Mouse (Mus musculus) forebrain, embryonic 14.5 days (tissue): ENCODE data around the gene Mef2c. TPM values are rescaled to one million over a fixed set of nuclear protein-coding genes. Genes with fewer than 3 reads are reported as not detected.

ENCODE experiments used
- ATAC-seq: fragments of 200-750 bp; cut with Nextera tagmentation; 2 replicates; pipeline ENCODE4 v1.8.0; 2017; ENCODE audit warnings: mild to moderate bottlenecking, moderate library complexity
- DNase-seq: peaks from one replicate; pipeline ENCODE4 v3.0.0-alpha.2; 2015; ENCODE audit warnings: low spot score
- H3K27ac ChIP-seq: fragments of 300-500 bp; sonication (generic); 2 replicates; pipeline ENCODE4 v1.5.1; 2014; ENCODE audit warnings: low read depth, mild to moderate bottlenecking, control low read depth, low read length, moderate library complexity
- H3K27me3 ChIP-seq: fragments of 300-500 bp; sonication (generic); replicated peaks from 2 replicates; pipeline ENCODE4 v1.6.1; 2014; ENCODE audit warnings: low read length, control low read depth, mixed read lengths; ENCODE audit not compliant: control insufficient read depth, insufficient read depth
- H3K36me3 ChIP-seq: fragments of 300-500 bp; sonication (generic); 2 replicates; pipeline ENCODE4 v1.6.1; 2014; ENCODE audit warnings: low read length, control low read depth; ENCODE audit not compliant: control insufficient read depth, insufficient read depth
- H3K4me1 ChIP-seq: fragments of 300-500 bp; sonication (generic); 2 replicates; pipeline ENCODE4 v1.6.1; 2014; ENCODE audit warnings: antibody characterized with exemption, low read length, control low read depth; ENCODE audit not compliant: control insufficient read depth, insufficient read depth
- H3K4me2 ChIP-seq: fragments of 300-500 bp; sonication (generic); 2 replicates; pipeline ENCODE4 v1.6.1; 2014; ENCODE audit warnings: mild to moderate bottlenecking, control low read depth, low read length
- H3K4me3 ChIP-seq: fragments of 300-500 bp; sonication (generic); 2 replicates; pipeline ENCODE4 v1.5.1; 2014; ENCODE audit warnings: low read depth, low read length, control low read depth
- H3K9ac ChIP-seq: fragments of 300-500 bp; sonication (generic); 2 replicates; pipeline ENCODE4 v1.6.1; 2014; ENCODE audit warnings: mild to moderate bottlenecking, low read length, control low read depth, moderate library complexity
- H3K9me3 ChIP-seq: fragments of 300-500 bp; sonication (generic); replicated peaks from 2 replicates; pipeline ENCODE4 v1.6.1; 2016; ENCODE audit warnings: low read length, control low read depth, mixed read lengths; ENCODE audit not compliant: control insufficient read depth
- whole genome bisulfite sequencing: fragments of 180-500 bp; shearing (Covaris S2); extraction: QIAGEN DNeasy Blood & Tissue Kit; methylation state at CpG from one replicate; pipeline ENCODE4 v1.1.7; 2014; 5-methylcytosine and 5-hydroxymethylcytosine counted together
- polyA plus RNA-seq: library from polyadenylated mRNA; unstranded; fragments of >200 nt; fragmentation: Nextera tagmentation; extraction: Ambion mirVana; gene quantifications from 2 replicates; pipeline ENCODE4 v1.2.1, GENCODE M21; 2014

Gene Mef2c
- polyA plus RNA-seq, 1 experiment from 2014 or later, result 99.4 TPM

DNA sequence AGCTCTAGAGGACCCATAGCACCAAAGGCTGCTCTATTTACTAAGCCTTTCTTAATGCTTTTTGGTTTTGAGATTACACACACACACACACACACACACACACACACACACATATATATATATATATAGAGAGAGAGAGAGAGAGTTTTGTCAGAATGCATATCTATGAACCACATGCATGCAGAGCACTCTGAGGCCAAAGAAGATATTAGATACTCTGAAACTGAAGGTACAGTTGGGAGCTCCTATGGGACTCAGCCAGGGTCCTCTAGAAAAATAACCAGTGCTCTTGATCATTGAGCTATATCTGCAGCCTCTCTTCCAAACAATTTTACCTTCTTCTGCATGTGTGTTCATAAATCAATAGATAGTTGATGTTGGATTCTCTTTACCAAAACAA, 47.4 kb downstream of the Mef2c start:
- Histone ChIP-seq H3K4me2 (no peak overlapping the region), H3K27me3 (no peaks in the 10 kb centered on the region), H3K9me3 (no peaks in the 10 kb centered on the region), H3K4me3 (no peak overlapping the region), H3K27ac (no peak overlapping the region), H3K9ac (no peak overlapping the region), H3K36me3 (no peaks in the 10 kb centered on the region), H3K4me1 (no peaks in the 10 kb centered on the region)
- ATAC-seq, result no peak
- DNase-seq, result no peak

DNA sequence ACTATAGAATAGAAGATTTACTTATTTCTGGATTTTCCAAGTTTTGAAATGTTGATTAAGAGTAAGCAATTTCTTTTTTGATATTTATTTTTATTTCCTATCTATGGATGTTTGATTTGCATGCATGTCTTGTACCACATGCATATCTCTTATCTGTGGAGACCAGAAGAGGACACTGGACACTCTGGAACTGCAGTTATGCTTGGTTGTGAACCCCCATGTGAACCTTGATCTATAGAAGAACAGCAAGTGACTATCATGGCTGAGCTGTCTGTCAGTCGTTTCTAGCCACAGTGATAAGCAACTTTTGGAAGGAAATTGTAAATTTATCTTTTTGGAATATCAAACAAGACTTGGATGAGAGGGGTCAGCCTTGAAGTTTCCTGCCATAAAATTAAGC, 48.2 kb downstream of the Mef2c start:
- Histone ChIP-seq H3K9me3 (no peaks in the 10 kb centered on the region), H3K4me3 (no peak overlapping the region), H3K27me3 (no peaks in the 10 kb centered on the region), H3K27ac (no peak overlapping the region), H3K4me2 (no peak overlapping the region), H3K4me1 (no peaks in the 10 kb centered on the region), H3K36me3 (no peaks in the 10 kb centered on the region), H3K9ac (no peak overlapping the region)
- 81% methylated on average over 1 of the region's 1 CpGs for WGBS
- DNase-seq (no peak), ATAC-seq (no peak)

DNA sequence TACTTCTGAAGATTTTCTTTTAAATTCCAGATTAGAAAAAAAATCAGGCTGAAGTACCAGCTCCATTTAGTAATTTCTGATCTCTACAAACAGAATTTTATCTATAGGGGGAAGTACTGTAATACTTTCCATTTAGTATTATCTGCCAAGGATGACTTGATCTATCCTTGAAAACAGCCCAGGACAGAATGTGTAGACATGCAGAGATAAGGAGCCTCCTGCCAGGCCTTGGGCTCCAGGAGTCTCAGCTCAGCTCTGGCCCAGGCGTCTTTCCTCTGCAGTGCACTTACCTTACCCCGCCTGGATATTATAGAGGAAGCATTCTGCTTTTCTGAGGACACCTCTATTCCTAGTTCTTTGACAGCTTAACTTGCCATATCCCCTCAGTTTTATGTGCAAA, 59.4 kb downstream of the Mef2c start:
- no peak overlapping the region for H3K9ac ChIP-seq
- no peaks in the 10 kb centered on the region for H3K36me3 ChIP-seq
- no peak for DNase-seq
- H3K4me1 ChIP-seq, result peaks cover 10% of the 10 kb centered on the region; the same call in 1 of the 2 replicates
- no peaks in the 10 kb centered on the region for H3K27me3 ChIP-seq
- no peaks in the 10 kb centered on the region for H3K9me3 ChIP-seq
- no peak overlapping the region for H3K27ac ChIP-seq
- H3K4me3 ChIP-seq, result no peak overlapping the region
- WGBS, result 84% methylated on average over 2 of the region's 2 CpGs
- no peak overlapping the region for H3K4me2 ChIP-seq
- ATAC-seq, result no peak

GRCm38 (mm10) chr13:83565732-83566131, 61.9 kb downstream of the Mef2c start:
- Histone ChIP-seq H3K27ac (no peak overlapping the region), H3K4me2 (no peak overlapping the region)
- no peak; the same call in 1 of the 2 replicates for ATAC-seq

DNA sequence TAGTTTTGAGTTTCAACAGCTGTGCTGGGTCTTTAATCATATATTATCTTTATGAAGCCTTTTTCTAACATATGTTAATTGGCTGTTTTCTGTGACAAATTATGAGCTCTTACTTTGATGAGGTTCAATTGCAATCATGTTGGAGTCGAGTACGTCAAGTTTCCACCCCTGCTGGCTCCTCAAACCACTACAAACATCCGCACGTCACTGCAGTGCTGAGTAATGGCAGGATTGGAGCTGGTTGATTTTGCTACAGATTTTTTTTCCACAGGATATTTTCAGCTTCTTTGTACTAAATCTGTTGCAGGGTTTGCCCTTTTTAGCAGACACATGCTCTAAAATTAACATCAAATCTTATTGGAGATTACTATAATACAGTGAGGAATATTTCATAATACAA, 62.3 kb downstream of the Mef2c start:
- DNase-seq (peak; percentile 61), ATAC-seq (peak; percentile 49; the same call in 1 of the 2 replicates)
- H3K9ac ChIP-seq, result no peak overlapping the region
- H3K4me3 ChIP-seq, result no peak overlapping the region
- no peak overlapping the region for H3K4me2 ChIP-seq
- H3K9me3 ChIP-seq, result no peaks in the 10 kb centered on the region
- H3K27ac ChIP-seq, result no peak overlapping the region
- H3K27me3 ChIP-seq, result no peaks in the 10 kb centered on the region
- 53% methylated on average over 4 of the region's 4 CpGs for WGBS
- H3K36me3 ChIP-seq, result no peaks in the 10 kb centered on the region
- peaks cover 10% of the 10 kb centered on the region; the same call in 1 of the 2 replicates for H3K4me1 ChIP-seq

More at GRCm38 (mm10) chr13:83565732-83566131, 61.9 kb downstream of the Mef2c start:
- no peak for DNase-seq
- Histone ChIP-seq H3K9ac (no peak overlapping the region), H3K4me3 (no peak overlapping the region), H3K9me3 (no peaks in the 10 kb centered on the region), H3K27me3 (no peaks in the 10 kb centered on the region), H3K36me3 (no peaks in the 10 kb centered on the region), H3K4me1 (peaks cover 10% of the 10 kb centered on the region; the same call in 1 of the 2 replicates)
- 47% methylated on average over 3 of the region's 3 CpGs for WGBS

- ATAC-seq, result no peak
- 54% methylated on average over 8 of the region's 8 CpGs for WGBS
Measured at GRCm38 (mm10) chr13:83566834-83567534, 63.1 kb downstream of the Mef2c start.

DNA sequence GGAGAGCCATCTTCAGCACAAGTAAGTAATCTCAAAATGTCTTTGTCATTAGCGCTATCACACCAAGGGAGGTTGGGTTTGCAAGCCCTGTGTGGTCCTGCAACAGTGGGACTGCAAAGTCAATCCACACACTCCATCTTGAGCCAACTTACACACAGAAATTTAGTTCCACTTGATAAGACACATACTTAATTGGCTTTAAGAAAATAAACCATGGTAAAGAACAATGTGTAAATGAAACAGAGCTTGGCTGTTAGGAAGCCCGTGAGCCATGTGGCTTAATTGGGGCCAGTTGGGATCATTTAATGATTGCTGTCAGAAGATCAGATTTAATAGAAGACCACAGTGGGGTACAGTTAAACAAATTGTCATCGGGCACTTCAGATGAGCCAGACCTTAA, 63.8 kb downstream of the Mef2c start:
- ATAC-seq (peak; percentile 74), DNase-seq (peak; percentile 71)
- H3K4me1 ChIP-seq, result peaks cover 10% of the 10 kb centered on the region; the same call in 1 of the 2 replicates
- no peak overlapping the region for H3K27ac ChIP-seq
- H3K27me3 ChIP-seq, result no peaks in the 10 kb centered on the region
- 32% methylated on average over 3 of the region's 3 CpGs for WGBS
- no peak overlapping the region for H3K9ac ChIP-seq
- H3K36me3 ChIP-seq, result no peaks in the 10 kb centered on the region
- H3K4me3 ChIP-seq, result no peak overlapping the region
- H3K9me3 ChIP-seq, result no peaks in the 10 kb centered on the region
- no peak overlapping the region for H3K4me2 ChIP-seq

More at GRCm38 (mm10) chr13:83566834-83567534, 63.1 kb downstream of the Mef2c start:
- Histone ChIP-seq H3K4me1 (peaks cover 10% of the 10 kb centered on the region; the same call in 1 of the 2 replicates), H3K4me2 (no peak overlapping the region), H3K9me3 (no peaks in the 10 kb centered on the region), H3K36me3 (no peaks in the 10 kb centered on the region), H3K4me3 (no peak overlapping the region), H3K27me3 (no peaks in the 10 kb centered on the region), H3K27ac (no peak overlapping the region), H3K9ac (no peak overlapping the region)
- DNase-seq, result peak; percentile 29

DNA sequence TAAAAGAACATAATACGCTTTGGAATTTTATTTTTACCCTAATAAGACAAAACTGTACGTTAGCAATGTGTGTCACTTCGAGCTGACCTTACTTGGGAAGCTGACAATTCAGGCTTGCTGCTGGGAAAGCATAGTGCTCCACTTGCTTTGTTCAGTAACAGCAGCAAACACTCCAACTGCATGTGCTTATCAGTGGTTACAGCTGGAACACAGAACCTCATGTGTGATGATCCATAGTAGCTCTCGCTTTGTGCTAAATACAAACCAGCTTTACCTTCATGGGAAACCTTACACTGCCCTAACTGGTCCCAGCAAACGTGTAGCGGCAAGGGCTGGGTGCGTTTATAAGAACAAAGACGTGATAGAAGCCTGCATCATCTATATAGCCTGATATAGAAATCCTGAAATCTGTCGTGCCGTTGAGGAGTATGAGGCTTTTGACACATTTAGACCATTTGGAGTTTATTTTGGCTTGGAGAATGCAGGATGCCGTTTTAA, 65.0 kb downstream of the Mef2c start:
- no peak overlapping the region for H3K4me3 ChIP-seq
- 0 out of 2 replicates have a peak overlapping the region, but pooled peaks have one; percentile 2 for H3K27ac ChIP-seq
- no peak; the same call in 1 of the 2 replicates for ATAC-seq
- peak; percentile 21 for DNase-seq
- H3K9ac ChIP-seq, result no peak overlapping the region
- no peaks in the 10 kb centered on the region for H3K27me3 ChIP-seq
- 73% methylated on average over 11 of the region's 11 CpGs for WGBS
- no peaks in the 10 kb centered on the region for H3K9me3 ChIP-seq
- H3K4me2 ChIP-seq, result no peak overlapping the region
- no peaks in the 10 kb centered on the region for H3K36me3 ChIP-seq
- H3K4me1 ChIP-seq, result peaks cover 10% of the 10 kb centered on the region; the same call in 1 of the 2 replicates

DNA sequence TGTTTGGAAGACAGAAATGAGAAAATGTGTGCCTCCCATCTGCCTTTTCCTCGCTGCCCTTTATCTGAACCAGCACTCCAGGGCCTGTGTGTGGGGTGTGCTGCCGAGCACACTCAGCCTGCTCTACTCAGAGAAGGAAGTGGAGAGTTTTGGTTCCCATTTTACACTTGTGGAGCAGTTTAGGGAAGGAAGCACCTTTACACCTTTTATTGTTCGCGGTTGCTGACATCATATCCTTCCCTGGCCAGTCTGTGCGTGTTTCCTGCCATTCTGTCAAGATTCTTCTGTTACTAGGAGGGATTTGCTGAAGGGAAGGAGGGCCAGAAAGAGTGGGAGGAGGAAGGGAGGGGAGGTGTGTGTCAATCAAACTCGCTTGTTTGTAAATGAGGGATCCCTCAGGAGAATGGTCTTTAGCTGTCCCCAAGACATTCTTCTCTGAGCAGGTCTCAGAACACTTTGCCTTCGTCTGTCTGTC, 68.2 kb downstream of the Mef2c start:
- H3K27me3 ChIP-seq, result no peaks in the 10 kb centered on the region
- DNase-seq (no peak), ATAC-seq (no peak)
- H3K4me1 ChIP-seq, result peaks cover 8% of the 10 kb centered on the region; the same call in 1 of the 2 replicates
- H3K4me2 ChIP-seq, result no peak overlapping the region
- no peak overlapping the region for H3K27ac ChIP-seq
- no peaks in the 10 kb centered on the region for H3K36me3 ChIP-seq
- no peaks in the 10 kb centered on the region for H3K9me3 ChIP-seq
- no peak overlapping the region for H3K9ac ChIP-seq
- 48% methylated on average over 7 of the region's 7 CpGs for WGBS
- no peak overlapping the region for H3K4me3 ChIP-seq
